ENCODE assay signal across 8 mouse cellular contexts in genomic region chr10:127537854-127538583, GRCm38 (mm10). TPM values are rescaled to one million over a fixed set of nuclear protein-coding genes. Genes with fewer than 3 reads are reported as not detected.
DNase-seq lines count a peak whose midpoint lies in the region; ATAC-seq and TF ChIP-seq lines count a peak whose summit lies in the region.

No protein-coding gene starts in this region.

- WGBS in forebrain, embryonic 10.5 days = 25% methylated on average over 7 of the region's 7 CpGs

- peak; percentile 92 for DNase-seq in brain, adult 2 months (ENCODE audit: low read depth, low spot score)
- peak; percentile 81 for DNase-seq in forebrain, embryonic 10.5 days (ENCODE audit: extremely low spot score, low spot score)
- DNase-seq in layer of hippocampus, adult 9-11 months = peak; percentile 80
- peak; percentile 79 for DNase-seq in lung, postnatal 25 days (ENCODE audit: low spot score)
- peak; percentile 64 for DNase-seq in retina, adult 2 months (ENCODE audit: low read depth, low spot score)
- DNase-seq in thymus, postnatal 4 days = peak; percentile 81

- TF ChIP-seq CTCF in E14TG2a.4 (conservative IDR thresholded peaks at IDR 0.05; ENCODE audit: low read length) = peak; percentile 97

- H3K4me3 ChIP-seq in E14TG2a.4 (replicated peaks; ENCODE audit: low read length) = no peak overlapping the region; the same call in none of the 2 replicates
- H3K4me3 ChIP-seq in forebrain, embryonic 10.5 days = no peak overlapping the region

- H3K9me3 ChIP-seq in E14TG2a.4 (ENCODE audit: low read length) = no peaks in the 10 kb centered on the region
- H3K9me3 ChIP-seq in forebrain, embryonic 10.5 days = no peaks in the 10 kb centered on the region

- H3K36me3 ChIP-seq in E14TG2a.4 (ENCODE audit: insufficient read depth, low read length) = peaks cover 35% of the 10 kb centered on the region
- H3K36me3 ChIP-seq in forebrain, embryonic 10.5 days (replicated peaks) = peaks cover 48% of the 10 kb centered on the region

- peaks cover 44% of the 10 kb centered on the region for H3K27me3 ChIP-seq in E14TG2a.4 (ENCODE audit: insufficient read depth, low read length)
- H3K27me3 ChIP-seq in forebrain, embryonic 10.5 days (ENCODE audit: poor library complexity, severe bottlenecking) = peaks cover 47% of the 10 kb centered on the region

- peak; percentile 56 to 68; a peak in 2 of 4 replicates for ATAC-seq in hematopoietic stem cell, adult 5-6 weeks (replicated peaks in 1 of 2; ENCODE audit: insufficient read depth in 1 of 2, low FRiP score in 2 of 2, low TSS enrichment in 1 of 2, low read depth in 1 of 2, poor library complexity in 2 of 2, severe bottlenecking in 2 of 2)

- peaks cover 84% of the 10 kb centered on the region for H3K4me1 ChIP-seq in E14TG2a.4 (replicated peaks; ENCODE audit: low read depth, low read length)
- H3K4me1 ChIP-seq in forebrain, embryonic 10.5 days = peaks cover 50% of the 10 kb centered on the region

- H3K27ac ChIP-seq in forebrain, embryonic 10.5 days = no peak overlapping the region

RNA-seq across cellular contexts. Expression of gene Nxph4, which starts 3.7 kb away (rescaled TPM):
- 3.0 and 9.5 TPM in 2 replicates for polyA plus RNA-seq in forebrain, embryonic 10.5 days (2016; fragmentation: Nextera tagmentation; extraction: Ambion mirVana)
- 0.31 TPM in 1 of 2 replicates, not detected in the other for total RNA-seq in hematopoietic stem cell, adult 5-6 weeks (2017)

RNA-seq across cellular contexts. Expression of gene Shmt2, which starts 15.8 kb away (rescaled TPM):
- polyA plus RNA-seq in forebrain, embryonic 10.5 days (2016; fragmentation: Nextera tagmentation; extraction: Ambion mirVana) = 124 and 129 TPM in 2 replicates
- 72.9 and 77.9 TPM in 2 replicates for total RNA-seq in hematopoietic stem cell, adult 5-6 weeks (2017)

RNA-seq across cellular contexts. Expression of gene Ndufa4l2, which starts 23.3 kb away (rescaled TPM):
- polyA plus RNA-seq in forebrain, embryonic 10.5 days (2016; fragmentation: Nextera tagmentation; extraction: Ambion mirVana) = 2.6 and 2.9 TPM in 2 replicates
- total RNA-seq in hematopoietic stem cell, adult 5-6 weeks (2017) = not detected in 2 replicates

RNA-seq across cellular contexts. Expression of gene Stac3, which starts 36.5 kb away (rescaled TPM):
- 0.30 and 0.41 TPM in 2 replicates for polyA plus RNA-seq in forebrain, embryonic 10.5 days (2016; fragmentation: Nextera tagmentation; extraction: Ambion mirVana)
- 1.6 TPM in 1 of 2 replicates, not detected in the other for total RNA-seq in hematopoietic stem cell, adult 5-6 weeks (2017)
